ENCODE assay signal across 19 mouse cellular contexts in genomic region chr12:100380697-100381291, GRCm38 (mm10).
DNase-seq lines count a peak whose midpoint lies in the region; ATAC-seq and TF ChIP-seq lines count a peak whose summit lies in the region.
"Had no signal": no experiment of that assay in that cellular context is flagged by ENCODE, and none has a peak within 500 bp of the region (broad histone marks: within the 10 kb centered on the region; RNA-seq: fewer than 3 reads in every experiment).

No protein-coding gene starts in this region.

- no peaks in the 10 kb centered on the region for H3K4me1 ChIP-seq in liver, embryonic 12.5 days
- H3K4me1 ChIP-seq: hindbrain, embryonic 10.5 days; neural tube, embryonic 12.5 days had no signal

- intact Hi-C loops in gastrocnemius, adult 2 months (cut with DNase I): no loop called here

- peak; percentile 25 for DNase-seq in retina, postnatal 1 day
- no peak for DNase-seq in retina, embryonic 14.5 days (ENCODE audit: low spot score)
- DNase-seq in brain, embryonic 14.5 days (ENCODE audit: low read depth): peak; percentile 30
- DNase-seq in forelimb bud, embryonic 11.5 days (ENCODE audit: low read depth, low spot score): peak; percentile 5
- DNase-seq in splenic B cell, adult 2 months (ENCODE audit: low read depth, low spot score): peak; percentile 56
- no peak for DNase-seq in gastrocnemius, adult 2 months
- DNase-seq: cerebellum, adult 11 months; cerebellum, postnatal 36 days; heart, adult 18-20 months; kidney, adult 2 months; kidney, postnatal 36 days; liver; lung, adult 18-20 months had no signal

- no peaks in the 10 kb centered on the region for H3K27me3 ChIP-seq in splenic B cell, adult 2 months (ENCODE audit: control insufficient read depth, insufficient read depth, low read length, poor library complexity, severe bottlenecking)
- no peaks in the 10 kb centered on the region for H3K27me3 ChIP-seq in liver, embryonic 12.5 days (replicated peaks)
- H3K27me3 ChIP-seq: heart, embryonic 15.5 days; neural tube, embryonic 12.5 days had no signal

- H3K4me2 ChIP-seq in liver, embryonic 12.5 days: no peak overlapping the region
- H3K4me2 ChIP-seq: heart, embryonic 15.5 days; neural tube, embryonic 12.5 days had no signal

- H3K9me3 ChIP-seq in liver, embryonic 12.5 days (replicated peaks): no peaks in the 10 kb centered on the region
- H3K9me3 ChIP-seq: heart, embryonic 15.5 days; hindbrain, embryonic 10.5 days; neural tube, embryonic 12.5 days had no signal

- no peak overlapping the region for H3K9ac ChIP-seq in liver, embryonic 12.5 days
- H3K9ac ChIP-seq: heart, embryonic 15.5 days; neural tube, embryonic 12.5 days had no signal

- no peaks in the 10 kb centered on the region; the same call in none of the 2 replicates for H3K36me3 ChIP-seq in splenic B cell, adult 2 months (ENCODE audit: control insufficient read depth, insufficient read depth, low read length, poor library complexity, severe bottlenecking)
- 0 out of 2 replicates have a peak, but pooled peaks cover 8% of the 10 kb centered on the region for H3K36me3 ChIP-seq in liver, embryonic 12.5 days

- no peak for TF ChIP-seq POLR2A in brain, embryonic 14.5 days (IDR thresholded peaks at IDR 0.05; ENCODE audit: borderline replicate concordance, extremely low read depth, insufficient read depth, insufficient read length, poor library complexity, severe bottlenecking)

- 74% methylated on average over 14 of the region's 14 CpGs for WGBS in liver, embryonic 12.5 days (ENCODE audit: insufficient replicate concordance)

- no peak for TF ChIP-seq CTCF in brain, embryonic 14.5 days (IDR thresholded peaks at IDR 0.05; ENCODE audit: borderline replicate concordance, extremely low read depth, insufficient read depth, insufficient read length)
- TF ChIP-seq CTCF in gastrocnemius, adult 2 months (IDR thresholded peaks at IDR 0.05): no peak

- no peak overlapping the region for H3K4me3 ChIP-seq in gastrocnemius, adult 2 months
- H3K4me3 ChIP-seq in liver, embryonic 12.5 days: no peak overlapping the region
- H3K4me3 ChIP-seq: heart, embryonic 15.5 days; hindbrain, embryonic 10.5 days; neural tube, embryonic 12.5 days had no signal

- no peak overlapping the region for H3K27ac ChIP-seq in gastrocnemius, adult 2 months
- H3K27ac ChIP-seq in liver, embryonic 12.5 days: no peak overlapping the region
- H3K27ac ChIP-seq: heart, embryonic 15.5 days; hindbrain, embryonic 10.5 days; macrophage; neural tube, embryonic 12.5 days had no signal

- no peak for ATAC-seq in liver, embryonic 12.5 days
- ATAC-seq: forebrain, embryonic 14.5 days had no signal

Comparison
In these comparisons a context has a peak if more than half of its experiments do, and no peak if none do; other contexts are left out.
1. DNase-seq: peak in retina, postnatal 1 day (single experiment), brain, embryonic 14.5 days (single experiment), forelimb bud, embryonic 11.5 days (single experiment) and splenic B cell, adult 2 months (single experiment); none in retina, embryonic 14.5 days (single experiment) and gastrocnemius, adult 2 months (single experiment).